Comparison of ENCODE assay signal across 30 mouse cellular contexts in genomic region chr2:158036953-158037352, GRCm38 (mm10). TPM values are rescaled to one million over a fixed set of nuclear protein-coding genes. Genes with fewer than 3 reads are reported as not detected.
DNase-seq lines count a peak whose midpoint lies in the region; ATAC-seq lines count a peak whose summit lies in the region.
"Had no signal": no experiment of that assay in that cellular context is flagged by ENCODE, and none has a peak within 500 bp of the region (broad histone marks: within the 10 kb centered on the region; RNA-seq: fewer than 3 reads in every experiment).

No protein-coding gene starts in this region.

- peaks cover 57% of the 10 kb centered on the region for H3K36me3 ChIP-seq in liver, embryonic 13.5 days

- peaks cover 54% of the 10 kb centered on the region for H3K4me1 ChIP-seq in liver, embryonic 13.5 days (replicated peaks)
- H3K4me1 ChIP-seq: embryonic facial prominence, embryonic 15.5 days; hindbrain, embryonic 10.5 days; stomach, embryonic 15.5 days had no signal

- H3K27ac ChIP-seq in liver, embryonic 13.5 days: peak overlapping the region; percentile 58; the same call in 1 of the 2 replicates
- H3K27ac ChIP-seq: embryonic facial prominence, embryonic 10.5 days; embryonic facial prominence, embryonic 15.5 days; forebrain, embryonic 15.5 days; gastrocnemius, adult 2 months; hindbrain, embryonic 10.5 days; hindbrain, embryonic 15.5 days; midbrain, embryonic 15.5 days; neural tube, embryonic 15.5 days; stomach, embryonic 15.5 days had no signal

- H3K27me3 ChIP-seq in liver, embryonic 13.5 days: no peaks in the 10 kb centered on the region
- H3K27me3 ChIP-seq: CH12.LX; embryonic facial prominence, embryonic 15.5 days; forebrain, embryonic 15.5 days; hindbrain, embryonic 15.5 days; midbrain, embryonic 15.5 days; neural tube, embryonic 15.5 days; stomach, embryonic 15.5 days had no signal

- ATAC-seq in erythroid progenitor cell, adult 5-6 weeks (replicated peaks; ENCODE audit: low FRiP score, poor library complexity, severe bottlenecking): peak; percentile 68
- peak; percentile 95 for ATAC-seq in liver, embryonic 13.5 days (ENCODE audit: low read depth)
- peak; percentile 92 for ATAC-seq in megakaryocyte progenitor cell, adult 5-6 weeks (replicated peaks; ENCODE audit: poor library complexity)
- ATAC-seq: forebrain, embryonic 15.5 days; lung, postnatal 0 days; midbrain, embryonic 15.5 days had no signal

- H3K4me2 ChIP-seq in liver, embryonic 13.5 days: 0 out of 2 replicates have a peak overlapping the region, but pooled peaks have one; percentile 7
- H3K4me2 ChIP-seq: embryonic facial prominence, embryonic 15.5 days; forebrain, embryonic 15.5 days; heart, embryonic 11.5 days; hindbrain, embryonic 15.5 days; midbrain, embryonic 15.5 days; neural tube, embryonic 15.5 days; stomach, embryonic 15.5 days had no signal

- peak overlapping the region; percentile 34; the same call in 1 of the 2 replicates for H3K9ac ChIP-seq in liver, embryonic 13.5 days
- H3K9ac ChIP-seq: embryonic facial prominence, embryonic 15.5 days; forebrain, embryonic 15.5 days; hindbrain, embryonic 15.5 days; midbrain, embryonic 15.5 days; neural tube, embryonic 15.5 days; stomach, embryonic 15.5 days had no signal

- peak; percentile 21 for DNase-seq in heart, adult 11 months
- DNase-seq in heart, adult 8-10 months (ENCODE audit: low spot score): no peak
- peak; percentile 13 for DNase-seq in liver, embryonic 13.5 days
- no peak for DNase-seq in adrenal gland, postnatal 10 days
- DNase-seq in kidney, adult 18-20 months: no peak
- DNase-seq in cerebellum, postnatal 14 days: no peak
- DNase-seq: adrenal gland, postnatal 14 days; cerebellum, adult 11-12 months; cerebellum, adult 9-11 months; gastrocnemius, adult 2 months; heart, postnatal 14 days; kidney, adult 8-10 months; kidney, postnatal 14 days; layer of hippocampus, adult 9-11 months; lung, adult 18-20 months; lung, postnatal 4 days; right cerebral cortex, postnatal 25 days had no signal

- 24% methylated on average over 7 of the region's 7 CpGs for WGBS in liver, embryonic 13.5 days (ENCODE audit: insufficient replicate concordance)

- H3K9me3 ChIP-seq in liver, embryonic 13.5 days (replicated peaks): no peaks in the 10 kb centered on the region
- H3K9me3 ChIP-seq: embryonic facial prominence, embryonic 10.5 days; embryonic facial prominence, embryonic 15.5 days; forebrain, embryonic 15.5 days; hindbrain, embryonic 10.5 days; hindbrain, embryonic 15.5 days; midbrain, embryonic 15.5 days; neural tube, embryonic 15.5 days; stomach, embryonic 15.5 days had no signal

- no peak overlapping the region for H3K4me3 ChIP-seq in liver, embryonic 13.5 days (replicated peaks)
- H3K4me3 ChIP-seq: embryonic facial prominence, embryonic 10.5 days; embryonic facial prominence, embryonic 15.5 days; forebrain, embryonic 15.5 days; gastrocnemius, adult 2 months; hindbrain, embryonic 10.5 days; hindbrain, embryonic 15.5 days; midbrain, embryonic 15.5 days; neural tube, embryonic 15.5 days; stomach, embryonic 15.5 days had no signal

RNA-seq across cellular contexts. Expression of gene Rprd1b, which starts 8.7 kb away (rescaled TPM):
- total RNA-seq in heart, adult 8-10 months (2022): 10 to 100 TPM; 25.3 to 30.1 (median 28.6) TPM
- total RNA-seq in erythroid progenitor cell, adult 5-6 weeks (2015; ENCODE audit: low replicate concordance): 50.1 and 57.0 TPM in 2 replicates
- 34.4 and 44.5 TPM in 2 replicates for total RNA-seq in erythroid progenitor cell, adult 5-6 weeks (2017; ENCODE audit: low replicate concordance)
- polyA plus RNA-seq in liver, embryonic 13.5 days (2015; fragmentation: Nextera tagmentation; extraction: Ambion mirVana): 30.0 and 35.5 TPM in 2 replicates
- total RNA-seq in megakaryocyte progenitor cell, adult 5-6 weeks (2015): 30.5 and 38.4 TPM in 2 replicates
- total RNA-seq in megakaryocyte progenitor cell, adult 5-6 weeks (2017): 18.6 and 23.9 TPM in 2 replicates
- 10 to 100 TPM; 25.0 to 39.9 TPM for total RNA-seq in adrenal gland, postnatal 10 days (2021)

RNA-seq across cellular contexts. Expression of gene Tti1, which starts 8.7 kb away (rescaled TPM):
- total RNA-seq in heart, adult 8-10 months (2022): 10 to 100 TPM; 22.4 to 35.4 (median 29.9) TPM
- total RNA-seq in erythroid progenitor cell, adult 5-6 weeks (2015; ENCODE audit: low replicate concordance): 13.7 and 18.4 TPM in 2 replicates
- 9.2 and 16.4 TPM in 2 replicates for total RNA-seq in erythroid progenitor cell, adult 5-6 weeks (2017; ENCODE audit: low replicate concordance)
- 14.0 and 16.2 TPM in 2 replicates for polyA plus RNA-seq in liver, embryonic 13.5 days (2015; fragmentation: Nextera tagmentation; extraction: Ambion mirVana)
- total RNA-seq in megakaryocyte progenitor cell, adult 5-6 weeks (2015): 16.6 and 20.2 TPM in 2 replicates
- total RNA-seq in megakaryocyte progenitor cell, adult 5-6 weeks (2017): 22.7 and 25.6 TPM in 2 replicates
- 10 to 100 TPM; 18.6 to 19.8 TPM for total RNA-seq in adrenal gland, postnatal 10 days (2021)

Comparison
In these comparisons a context has a peak if more than half of its experiments do, and no peak if none do; other contexts are left out.
1. DNase-seq: peak in heart, adult 11 months (single experiment) and liver, embryonic 13.5 days (single experiment); none in heart, adult 8-10 months (single experiment), adrenal gland, postnatal 10 days (single experiment), kidney, adult 18-20 months (single experiment) and cerebellum, postnatal 14 days (0 of 2).
2. Peak in every context shown above with its lines, with median percentiles within 50 percentile points of each other: ATAC-seq.